Mouse (Mus musculus) heart, adult 11 months (tissue): ENCODE measurements at regions not wholly inside any gene's neighbourhood (a gene's known extent, or its start where the extent isn't known, plus 50 kb on each side); places are given as distances from the start of the nearest gene placed in this dataset.

Experiments used
- DNase-seq: peaks from one replicate; pipeline ENCODE4 v3.0.0; 2022

DNA sequence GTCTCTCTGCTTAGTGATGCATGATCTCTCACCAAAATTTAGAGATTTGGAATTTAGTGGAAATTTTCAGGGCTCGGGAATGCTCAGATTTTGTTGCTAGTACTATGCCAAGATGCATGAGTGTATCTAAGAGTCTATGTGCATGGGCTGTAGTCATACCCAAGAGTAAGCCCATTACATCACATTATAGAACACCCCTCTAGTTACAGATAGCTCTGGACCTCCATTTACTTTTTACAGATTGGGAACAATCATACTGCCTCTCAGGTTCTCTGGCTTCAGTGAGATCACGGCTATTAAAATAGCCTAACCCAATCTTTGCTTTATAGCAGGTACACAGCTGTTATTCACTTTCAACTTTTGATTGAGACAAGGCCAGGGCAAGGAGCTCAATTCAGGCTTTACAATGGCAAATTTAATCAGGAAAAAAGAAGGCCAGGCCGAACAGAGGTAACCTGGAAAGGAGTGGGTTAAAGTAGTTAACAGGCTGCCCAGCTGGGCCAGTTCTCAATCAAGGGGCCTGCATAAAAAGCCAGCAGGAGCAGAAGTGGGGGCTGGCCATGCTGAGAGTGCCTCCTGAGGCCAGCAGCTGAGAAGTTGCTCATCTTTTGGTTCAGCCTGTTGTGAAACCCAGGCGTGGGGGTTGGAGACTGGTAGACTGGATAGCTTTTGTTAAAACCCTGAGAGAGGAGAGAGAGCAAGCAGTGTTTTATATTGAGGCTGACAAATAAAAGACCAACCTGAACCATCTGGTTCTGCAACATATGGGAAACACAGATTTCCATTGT is 509.2 kb upstream of the Pou3f2 start:
- DNase-seq: no peak

DNA sequence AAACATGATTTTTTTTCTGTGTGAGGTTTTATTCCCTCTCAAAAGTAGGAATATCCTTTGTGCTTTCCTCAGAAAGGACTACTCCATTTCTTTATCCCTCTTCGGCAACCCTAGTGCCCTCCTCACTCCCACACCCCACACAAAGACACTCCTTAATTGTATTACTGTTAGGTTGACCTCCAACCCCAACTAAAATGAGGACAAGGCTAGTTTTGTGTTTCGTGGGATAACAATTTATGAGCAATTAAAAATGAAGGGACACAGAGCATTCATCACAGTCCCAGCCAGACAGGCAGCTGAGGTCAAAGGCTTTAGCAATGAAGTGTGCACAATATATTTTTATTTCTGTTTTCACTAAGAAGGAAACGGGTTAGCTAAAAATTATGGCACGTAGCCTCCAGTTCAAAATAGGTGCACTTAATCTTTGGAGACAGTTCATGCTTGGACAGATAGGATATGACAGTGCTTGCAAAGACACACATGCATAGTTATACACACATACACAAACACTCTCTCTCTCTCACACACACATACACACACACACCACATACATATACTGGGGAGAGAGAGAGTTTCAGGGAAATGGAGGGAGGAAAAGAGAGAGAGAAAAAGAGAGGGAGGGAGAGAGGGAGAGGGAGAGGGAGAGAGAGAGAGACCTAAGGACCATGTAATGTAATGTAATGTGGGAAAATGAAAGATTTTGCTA is 498.8 kb upstream of the Pou3f2 start:
- DNase-seq: no peak

DNA sequence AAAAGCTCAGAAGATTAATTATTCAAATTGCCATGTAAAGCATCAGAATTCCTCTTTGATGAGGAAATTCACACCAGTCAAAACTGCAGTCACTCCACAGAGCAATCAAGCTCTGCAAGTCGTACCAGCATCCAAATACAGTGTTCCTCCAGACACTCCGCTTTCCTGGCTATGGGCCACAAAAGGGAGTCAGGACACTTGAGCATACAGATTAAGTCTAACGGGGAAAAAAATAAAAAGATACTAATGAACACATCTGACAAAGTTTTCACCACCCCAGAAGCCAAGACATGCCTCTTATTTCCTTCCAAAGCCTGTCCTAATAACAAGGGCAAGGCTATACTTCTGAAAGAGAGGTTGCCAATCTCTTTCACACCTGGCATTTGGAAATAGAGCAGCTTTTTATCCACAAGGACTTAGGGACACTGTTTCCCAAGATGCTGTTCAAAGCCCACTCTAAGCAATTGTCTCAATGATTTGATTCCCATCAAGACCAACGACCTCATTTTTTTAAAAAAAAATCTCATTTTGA is 485.5 kb upstream of the Pou3f2 start:
- no peak for DNase-seq

DNA sequence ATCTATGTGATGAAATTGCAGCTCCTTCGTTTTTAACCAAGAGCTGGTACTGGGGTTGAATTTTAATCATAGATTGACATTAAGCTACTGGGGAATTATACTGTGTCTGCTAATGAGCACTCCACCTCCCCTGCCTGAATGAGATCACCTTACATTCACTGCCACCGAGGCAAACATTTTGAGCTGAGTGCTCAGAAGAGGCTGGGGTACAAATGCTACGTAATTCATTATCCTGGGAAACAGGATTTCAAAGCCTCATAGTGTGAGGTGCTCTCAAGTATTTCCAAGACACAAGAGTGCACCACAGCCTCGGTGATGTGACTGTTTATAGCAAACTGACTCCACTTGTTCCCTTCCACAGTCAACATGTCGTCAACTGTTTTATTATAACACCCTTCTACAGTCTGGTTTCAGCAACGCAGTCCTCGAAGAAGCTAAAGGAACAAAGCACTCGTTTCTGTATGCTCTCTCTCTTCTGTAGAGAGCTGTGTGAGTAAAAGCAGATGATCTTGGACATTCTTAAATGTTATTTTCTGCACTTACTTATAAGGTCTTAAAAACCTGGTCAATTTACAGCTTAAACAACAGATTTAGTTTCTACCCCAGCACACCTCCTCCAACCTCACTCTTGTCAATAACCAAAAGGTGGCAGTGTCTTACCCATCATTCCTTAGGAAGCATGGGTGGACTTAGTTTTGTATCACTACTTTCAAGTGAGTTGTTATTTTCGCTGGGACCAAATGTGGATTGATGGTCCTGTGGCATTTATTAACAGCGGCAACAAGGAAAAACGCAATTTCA is 484.8 kb upstream of the Pou3f2 start:
- no peak for DNase-seq

DNA sequence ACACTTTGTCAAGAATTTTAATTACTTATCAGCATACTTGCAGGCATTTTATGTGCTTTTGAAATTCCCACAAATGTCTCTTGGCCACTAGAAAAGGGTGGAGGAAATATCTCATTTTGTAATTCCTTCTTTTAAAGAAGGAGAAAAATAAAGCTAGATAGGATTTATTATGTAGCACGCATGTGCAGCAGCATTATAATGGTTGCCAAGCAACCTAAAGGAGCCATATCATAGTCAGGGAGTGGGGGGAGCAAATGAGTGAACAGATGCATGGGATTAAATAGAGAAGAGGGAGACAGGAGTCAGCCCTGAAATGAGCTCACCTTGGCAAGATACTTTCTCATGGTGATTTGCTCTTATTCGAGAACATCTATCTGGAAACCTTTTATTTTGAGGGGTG is 483.0 kb upstream of the Pou3f2 start:
- DNase-seq: no peak

DNA sequence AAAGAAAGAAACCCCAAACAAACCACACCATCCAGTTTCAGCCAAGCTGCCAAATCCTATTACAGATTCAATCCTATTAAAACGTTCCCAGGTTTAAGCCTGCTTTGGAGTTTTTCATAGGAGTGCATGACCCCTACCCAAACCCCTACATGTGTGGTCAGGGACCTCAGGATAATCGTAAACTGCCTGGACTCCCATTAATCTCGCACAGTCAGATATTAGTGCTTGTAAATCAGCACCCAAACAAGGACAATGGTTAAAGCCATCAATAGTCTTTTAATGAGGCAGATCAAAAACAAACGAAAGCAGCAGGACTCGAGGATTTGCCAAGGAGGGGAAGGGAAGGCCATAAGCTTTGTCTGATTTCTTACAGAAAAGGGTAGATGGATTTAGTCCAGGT is 482.3 kb upstream of the Pou3f2 start:
- DNase-seq: no peak

DNA sequence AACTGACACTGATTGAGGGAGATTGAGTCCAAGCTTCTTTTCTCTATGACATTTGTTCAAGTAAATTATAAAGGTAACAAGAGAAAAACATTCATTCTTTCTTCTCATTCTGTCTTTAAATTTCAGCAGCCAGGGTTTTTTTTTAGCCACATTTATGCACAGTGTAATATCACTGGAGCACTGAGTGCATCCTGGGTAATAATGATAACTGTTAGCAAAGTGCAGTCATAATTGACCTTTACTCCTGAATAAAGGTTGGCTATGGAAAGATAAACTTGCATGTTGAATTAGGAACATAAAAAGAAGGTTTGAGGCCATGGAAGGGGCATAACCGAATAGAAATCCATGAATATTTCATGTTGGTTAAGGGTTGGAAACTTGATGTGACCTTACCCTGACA is 461.3 kb upstream of the Pou3f2 start:
- DNase-seq: no peak

DNA sequence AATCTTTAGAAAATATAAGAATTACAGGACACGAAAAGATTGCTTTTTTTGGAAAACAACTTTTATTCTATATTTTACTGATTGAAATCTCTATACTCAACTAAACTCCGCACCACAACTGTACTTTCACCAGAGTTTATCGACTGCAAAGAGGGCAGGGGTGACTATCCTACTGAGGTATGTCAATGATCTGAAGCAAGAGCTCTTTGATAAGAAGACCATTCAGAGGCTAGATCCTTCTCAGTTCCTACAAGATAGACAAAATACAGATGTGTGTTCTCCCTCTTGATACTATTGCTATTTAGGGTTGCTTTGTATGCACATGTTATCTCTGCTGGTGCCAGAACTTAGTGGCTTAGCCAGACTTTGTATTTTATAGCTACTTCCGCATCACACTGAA is 460.7 kb upstream of the Pou3f2 start:
- no peak for DNase-seq

DNA sequence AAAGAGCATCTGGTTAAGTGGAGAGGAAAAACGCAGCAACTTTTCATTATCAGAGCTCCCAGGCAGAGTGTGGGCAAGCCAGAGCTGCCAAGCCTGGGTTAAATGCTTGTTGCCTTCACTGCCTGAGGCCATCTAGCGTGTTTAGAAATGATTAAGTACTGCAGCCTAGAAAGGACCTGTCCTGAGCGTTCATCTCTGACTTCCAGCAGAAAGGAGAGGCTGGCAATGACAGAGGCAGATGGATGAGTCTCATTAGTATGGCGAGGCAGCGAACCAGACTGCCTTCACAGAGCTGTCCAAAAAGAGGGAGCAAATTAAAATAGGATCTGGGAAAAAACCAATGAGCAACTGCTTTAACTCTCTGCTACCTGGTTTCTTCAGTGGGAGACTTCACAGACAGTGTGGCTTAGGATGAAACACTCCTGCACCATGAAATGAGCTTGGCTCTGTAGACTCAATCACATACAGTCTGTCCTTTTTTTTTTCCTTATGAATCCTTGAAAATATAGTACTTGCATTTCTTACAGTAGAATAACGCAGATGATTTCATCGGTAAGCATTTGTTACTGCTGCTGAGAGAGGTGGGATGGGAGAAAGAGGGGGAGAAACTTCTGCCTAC is 458.7 kb upstream of the Pou3f2 start:
- no peak for DNase-seq

DNA sequence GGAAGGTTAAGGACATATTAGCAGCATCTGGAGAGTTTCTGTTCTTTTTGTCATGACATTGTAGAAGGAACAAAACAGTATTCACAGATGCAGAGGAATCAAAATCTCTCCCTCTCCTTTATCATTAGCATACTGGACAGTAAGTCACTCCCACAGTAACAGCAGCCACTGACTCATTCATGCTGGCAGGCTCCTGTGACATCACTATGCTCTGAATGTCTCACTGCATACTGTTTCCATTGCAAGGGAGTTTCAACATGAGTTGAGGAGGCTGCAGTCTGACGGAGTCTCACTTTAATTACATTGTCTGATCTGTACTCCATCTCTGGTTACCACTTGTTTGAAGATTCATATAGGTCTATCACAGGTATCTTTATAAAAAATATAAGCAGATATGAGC is 450.1 kb upstream of the Pou3f2 start:
- DNase-seq: no peak

DNA sequence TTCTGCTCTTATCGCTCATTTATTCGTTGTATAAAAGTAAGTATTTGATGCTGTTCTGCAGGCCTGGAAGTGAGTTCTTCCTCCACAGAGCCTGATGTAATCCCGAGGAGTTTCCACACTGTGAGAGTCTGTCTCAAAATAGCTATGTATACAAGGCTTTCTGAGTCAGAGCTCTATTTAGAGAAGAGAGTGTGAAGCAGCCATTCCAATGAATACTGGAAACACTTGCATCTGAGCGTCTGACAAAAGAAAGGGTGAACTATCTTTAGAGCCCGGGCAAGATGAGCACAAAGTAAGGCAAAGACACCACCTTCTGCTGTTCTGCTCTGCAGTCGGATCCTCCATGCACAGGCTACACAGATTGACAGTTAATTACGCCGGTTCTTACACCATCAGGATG is 436.0 kb upstream of the Pou3f2 start:
- DNase-seq: no peak

DNA sequence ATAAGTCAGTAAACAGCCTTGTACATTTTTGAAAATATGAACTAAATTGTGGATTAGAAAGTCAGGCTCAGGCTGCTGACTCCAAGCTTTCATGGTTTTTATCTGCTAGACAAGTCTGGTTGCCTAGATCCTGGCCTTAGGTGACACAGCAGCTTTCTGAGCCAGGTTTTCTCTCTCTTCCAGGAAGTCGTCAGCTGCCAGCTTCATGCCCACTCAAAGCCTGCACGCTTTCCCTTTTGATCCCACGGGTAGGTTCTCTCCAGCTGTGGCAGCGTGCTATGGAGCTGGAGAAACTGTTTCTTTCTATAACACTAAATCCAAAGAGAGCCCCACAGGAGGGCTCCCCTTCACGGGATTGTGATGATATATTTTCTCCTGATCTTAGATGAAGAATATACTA is 426.7 kb upstream of the Pou3f2 start:
- DNase-seq: peak; percentile 81

DNA sequence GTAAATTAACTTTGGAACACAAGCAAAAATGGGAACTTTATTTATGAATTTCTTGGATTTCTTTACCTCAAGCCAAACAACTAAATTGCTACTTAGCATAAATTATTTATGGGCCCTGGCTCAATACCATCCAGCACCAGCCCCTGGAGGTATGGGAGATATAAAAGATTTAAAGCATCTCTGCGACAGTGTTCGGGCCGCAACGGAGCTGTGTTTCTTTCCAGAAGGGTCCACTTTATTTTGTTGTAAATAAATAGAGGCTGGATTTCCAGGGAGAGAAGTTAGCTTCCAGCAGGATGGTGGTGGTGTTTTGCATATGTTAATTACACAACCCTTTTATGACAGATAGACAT is 404.5 kb upstream of the Pou3f2 start:
- no peak for DNase-seq

DNA sequence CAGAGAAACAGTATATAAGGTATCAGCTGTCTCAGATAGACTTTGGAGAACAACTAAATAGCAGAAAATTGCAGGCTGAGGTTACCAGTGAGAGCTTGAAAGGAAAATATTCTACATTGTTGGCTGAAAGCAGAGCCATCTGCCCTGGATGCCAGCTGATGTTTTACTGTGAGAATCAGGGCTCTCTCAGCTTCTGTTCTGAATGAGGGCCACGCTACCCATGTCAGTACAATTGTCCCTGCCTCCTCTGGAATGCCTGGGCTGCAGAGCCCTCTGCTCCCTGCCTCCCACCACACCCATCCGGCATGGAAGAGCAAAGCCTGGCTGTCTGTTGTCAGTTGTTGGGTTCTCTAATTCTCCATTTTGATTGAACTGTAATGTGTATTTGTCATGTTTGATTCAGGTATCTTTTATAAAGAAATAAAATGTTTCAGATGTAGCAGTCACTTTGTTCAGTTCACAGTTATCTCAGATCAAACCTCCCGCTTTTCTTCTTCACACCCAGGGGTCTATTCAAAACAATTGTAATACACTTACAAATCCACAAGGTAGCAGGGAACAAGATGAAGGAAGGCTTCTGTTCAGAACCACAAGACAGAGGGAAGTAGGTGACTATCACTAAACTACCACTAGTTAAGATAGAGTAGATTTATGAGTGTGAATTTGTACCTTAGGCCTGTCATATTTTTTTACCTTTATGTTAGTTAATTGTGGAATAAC is 404.0 kb upstream of the Pou3f2 start:
- no peak for DNase-seq

DNA sequence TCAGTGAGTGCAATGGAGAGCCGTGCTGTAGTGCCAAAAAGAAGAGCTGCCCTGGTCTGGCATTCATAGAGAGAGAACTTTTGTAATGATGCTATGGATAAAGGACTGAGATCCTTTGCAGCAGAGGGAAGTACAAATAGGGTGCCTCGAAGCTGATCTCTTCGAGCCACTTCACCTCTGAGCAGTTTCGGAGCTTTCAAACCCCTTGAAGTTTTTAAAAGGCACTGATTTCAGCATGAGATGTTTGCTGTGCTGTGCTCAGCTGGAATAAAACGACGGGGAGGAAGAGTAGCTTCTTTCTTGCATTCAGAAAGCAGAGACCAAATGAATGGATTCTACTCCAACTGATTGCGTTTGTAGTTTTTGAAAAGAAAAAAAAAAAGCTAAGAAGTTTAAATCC is 392.5 kb upstream of the Pou3f2 start:
- DNase-seq: no peak

DNA sequence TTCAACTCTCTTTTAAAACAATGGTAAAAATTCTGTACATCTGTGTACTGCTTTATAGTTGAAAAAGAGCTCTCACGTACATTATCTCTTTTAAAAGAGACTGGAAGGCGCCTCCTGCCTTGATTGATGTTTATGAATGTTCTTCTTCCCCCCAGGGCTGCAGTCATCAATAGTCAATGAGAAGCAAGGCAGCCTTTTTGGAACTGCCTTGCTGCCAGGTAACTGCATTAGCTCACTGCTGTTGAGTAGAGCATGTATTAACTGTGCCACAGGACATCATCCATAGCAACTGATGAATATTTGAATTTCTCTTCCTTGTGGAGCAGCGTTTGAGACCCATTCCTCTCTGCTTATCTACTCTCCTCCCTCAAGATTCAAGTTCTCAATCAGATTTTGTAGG is 387.2 kb upstream of the Pou3f2 start:
- DNase-seq: peak; percentile 52

DNA sequence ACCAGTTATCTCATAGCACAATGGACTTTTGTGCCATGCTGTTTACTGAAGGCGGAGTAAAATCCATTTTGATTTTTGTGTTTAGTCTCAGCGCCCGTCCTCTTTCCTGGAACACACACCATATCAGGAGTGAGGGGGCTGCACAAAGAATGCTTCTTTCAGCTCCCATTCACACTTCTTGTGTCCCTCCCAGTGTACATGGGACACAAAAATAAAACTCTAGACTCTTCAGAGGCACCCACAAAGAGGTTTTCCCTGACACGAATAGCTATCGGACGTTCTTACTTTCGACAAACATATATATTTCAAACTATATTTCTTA is 347.9 kb upstream of the Pou3f2 start:
- DNase-seq: no peak

DNA sequence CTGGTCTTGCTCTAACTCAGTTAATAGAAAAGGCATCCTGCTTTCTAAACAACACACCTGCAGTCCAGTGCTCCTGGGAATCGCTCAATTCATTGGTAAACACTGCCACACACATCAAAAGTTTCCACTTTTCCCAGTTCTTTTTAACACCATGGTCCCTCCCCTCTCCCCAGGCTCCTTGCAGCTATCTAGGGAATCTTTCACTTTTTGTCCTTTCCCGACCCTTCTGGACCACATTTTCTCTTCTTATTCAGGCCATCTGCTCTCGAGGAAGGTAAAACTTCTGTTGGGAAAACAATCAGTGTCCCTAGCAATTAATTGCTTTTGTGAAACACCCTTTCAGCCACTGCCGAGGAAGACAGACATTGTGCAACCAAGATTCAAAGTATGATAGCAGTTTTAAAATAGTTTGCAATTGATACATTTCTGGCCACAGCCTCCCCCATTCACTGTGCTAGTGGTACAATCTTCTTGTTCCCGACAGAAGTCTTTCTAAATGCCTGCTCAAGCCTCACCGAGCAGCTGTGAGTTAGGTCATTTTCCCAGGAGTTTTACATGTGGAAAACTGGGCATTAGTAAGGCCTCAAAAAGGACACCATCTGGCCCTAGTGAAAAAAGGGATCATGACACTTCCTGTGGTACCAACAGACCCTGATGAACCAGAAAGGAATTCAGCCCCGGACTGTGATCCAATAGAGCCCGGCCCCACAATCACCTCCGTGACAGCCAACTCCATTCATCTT is 347.4 kb upstream of the Pou3f2 start:
- DNase-seq: peak; percentile 83

DNA sequence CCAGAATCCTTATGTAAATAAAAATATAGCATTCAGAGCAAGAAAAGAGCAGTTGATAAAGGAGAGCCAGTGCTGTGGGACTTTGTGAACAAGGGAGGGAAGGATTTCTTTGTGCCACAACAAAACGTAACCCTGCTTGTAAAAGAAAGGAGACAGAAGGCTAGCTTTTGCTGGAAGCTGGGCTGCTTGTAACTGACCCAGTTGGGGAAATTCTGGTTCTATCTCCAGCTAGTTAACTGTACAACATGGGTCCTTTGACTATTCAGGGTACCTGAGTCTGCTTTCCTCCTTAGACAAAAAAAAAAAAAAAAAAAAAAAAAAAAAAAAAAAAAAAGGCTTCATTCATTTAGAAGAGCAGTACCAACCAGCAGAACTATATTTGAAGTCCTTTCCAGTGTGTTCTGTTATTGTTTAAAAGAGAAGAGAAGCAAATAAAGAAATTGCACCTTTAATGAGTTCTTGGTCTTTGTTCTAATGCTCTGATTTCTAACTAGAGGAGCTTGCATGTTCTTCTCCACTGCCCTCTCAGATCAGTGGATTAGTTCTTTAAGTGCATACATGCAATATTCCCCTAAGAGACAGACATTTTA is 345.8 kb upstream of the Pou3f2 start:
- DNase-seq: no peak

DNA sequence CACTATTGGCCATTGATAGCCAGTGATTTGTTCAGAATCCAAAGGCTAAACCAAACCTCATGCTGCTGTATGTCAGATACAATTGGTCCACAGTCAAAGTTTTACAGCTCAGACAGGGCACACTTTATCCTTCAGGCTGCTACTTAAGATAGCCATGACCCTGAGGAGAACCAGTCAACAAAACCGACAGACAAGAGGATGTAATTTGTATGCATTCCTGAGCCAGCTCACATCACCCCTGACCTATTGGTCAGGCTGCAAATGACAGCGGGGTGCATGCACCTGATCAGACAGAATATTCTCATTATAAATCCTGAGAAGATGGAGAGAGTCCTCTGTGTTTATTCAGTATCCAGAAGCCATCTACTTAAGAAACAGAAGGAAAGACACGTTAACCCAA is 315.5 kb upstream of the Pou3f2 start:
- no peak for DNase-seq

DNA sequence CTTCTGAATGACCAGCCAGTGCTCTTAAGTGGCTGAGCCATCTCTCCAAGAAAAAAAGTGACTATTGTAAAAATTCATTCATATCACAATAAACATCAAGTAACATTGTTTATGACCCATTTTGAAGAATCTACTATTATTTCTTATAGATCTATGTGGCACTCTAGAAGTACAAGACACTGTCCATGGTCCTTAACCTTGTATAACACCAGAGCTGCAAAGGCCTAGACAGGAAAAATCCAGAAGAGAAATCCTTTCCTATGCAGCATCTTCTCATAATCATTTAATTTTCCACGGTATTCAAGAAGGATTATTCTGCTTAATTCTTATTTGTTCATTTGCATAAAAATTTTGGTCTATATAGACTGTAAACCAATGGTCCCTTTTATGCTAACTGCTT is 304.7 kb upstream of the Pou3f2 start:
- no peak for DNase-seq

DNA sequence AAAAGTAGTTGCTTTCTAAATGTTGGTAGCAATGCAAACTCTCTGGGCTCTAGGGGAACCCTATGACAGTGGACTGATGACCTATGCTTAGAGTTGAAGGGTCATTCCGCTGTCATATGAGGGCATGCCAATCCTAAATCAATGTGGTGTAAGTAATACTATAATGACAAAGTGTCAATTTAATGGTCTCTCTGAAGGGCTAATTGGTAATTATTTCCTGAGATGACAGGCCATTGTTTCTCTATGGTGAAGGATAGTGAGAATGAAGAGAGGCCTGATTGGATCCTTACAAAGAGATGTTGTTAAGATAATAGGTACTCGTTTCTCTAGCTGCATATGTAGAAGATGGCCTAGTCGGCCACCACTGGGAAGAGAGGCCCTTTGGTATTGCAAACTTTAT is 299.7 kb upstream of the Pou3f2 start:
- DNase-seq: no peak
